Mouse (Mus musculus) erythroid progenitor cell, adult 5-6 weeks (primary cell): ENCODE results near the gene Ap1s1. TPM values are rescaled to one million over a fixed set of nuclear protein-coding genes. Genes with fewer than 3 reads are reported as not detected.

Source experiments
- ATAC-seq: replicated peaks from 2 replicates; pipeline ENCODE4 v1.8.0; 2016; ENCODE audit warnings: moderate number of reproducible peaks, mild to moderate bottlenecking, moderate TSS enrichment, inconsistent platforms; ENCODE audit not compliant: poor library complexity, low FRiP score, severe bottlenecking
- total RNA-seq, 2 experiments: library from RNA; stranded (forward) in 1 of 2; stranded (reverse) in 1 of 2; fragments of 150-400 nt in 1 of 2; fragments of 186-747, 209-891 nt in 1 of 2; gene quantifications; 2 replicates each; pipeline versions ENCODE4 v1.2.3 to v1.2.4; 2015 to 2017; ENCODE audit warnings: low replicate concordance in 2 of 2

Gene Ap1s1
- 6.5 and 8.4 TPM in 2 replicates for total RNA-seq (2015; ENCODE audit: low replicate concordance)
- total RNA-seq (2017; ENCODE audit: low replicate concordance): 18.7 and 26.5 TPM in 2 replicates

DNA sequence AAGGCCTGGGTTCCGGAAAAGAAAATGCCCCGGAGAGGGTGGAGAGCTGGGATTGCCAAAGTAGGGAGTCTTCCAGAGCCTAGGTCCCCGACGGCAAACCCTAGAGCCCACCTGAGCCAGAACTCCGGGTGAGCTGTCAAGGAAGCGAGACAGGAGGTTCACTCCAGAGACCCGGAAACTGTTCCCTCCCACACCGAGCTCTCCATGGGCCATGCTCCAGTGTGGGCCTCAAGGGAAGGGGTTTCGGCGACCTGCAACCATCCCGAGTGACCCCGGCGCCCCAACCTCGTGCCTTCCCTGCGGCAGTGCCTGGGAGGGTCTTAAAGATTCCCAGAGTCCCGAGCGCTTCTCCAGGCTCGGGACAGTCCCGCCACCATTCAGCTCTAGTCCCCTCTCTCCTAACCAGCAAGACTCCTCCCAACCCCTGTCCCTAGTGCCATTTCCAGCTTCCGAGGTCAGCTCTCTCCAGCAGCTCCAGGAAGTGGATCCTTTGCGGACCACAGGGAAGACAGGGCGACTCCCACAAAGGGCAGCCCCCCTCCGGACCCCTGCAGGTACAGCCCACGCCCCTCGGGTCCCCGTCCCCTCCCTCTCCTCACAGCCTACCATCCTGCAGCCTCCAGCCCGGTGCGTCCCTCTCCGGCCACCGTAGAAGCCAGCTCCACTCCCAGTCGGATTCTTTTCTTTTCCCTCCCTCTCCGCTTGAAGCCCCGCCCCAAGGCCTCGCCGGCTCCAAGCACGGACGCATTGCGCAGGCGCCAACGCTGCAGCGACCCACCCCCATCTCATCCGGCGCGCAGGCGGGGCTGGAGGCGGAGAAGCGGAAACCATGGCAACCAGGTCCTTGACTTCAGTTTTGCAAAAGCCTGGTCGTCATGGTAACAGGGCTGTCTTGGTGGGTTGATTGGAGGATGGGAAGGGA lies at the start of gene Ap1s1:
Gene Ap1s1, minus strand, starts transcription at position 734 of the 922 bp plus-strand sequence.
- ATAC-seq: peak; percentile 86

GRCm38 (mm10) chr5:137095135-137095534 lies 49.2 kb upstream of the Ap1s1 start:
- no peak for ATAC-seq

- ATAC-seq: no peak
Observed at GRCm38 (mm10) chr5:137093720-137094119, 47.8 kb upstream of the Ap1s1 start.

GRCm38 (mm10) chr5:137091560-137091959 lies 45.6 kb upstream of the Ap1s1 start:
- ATAC-seq: no peak

DNA sequence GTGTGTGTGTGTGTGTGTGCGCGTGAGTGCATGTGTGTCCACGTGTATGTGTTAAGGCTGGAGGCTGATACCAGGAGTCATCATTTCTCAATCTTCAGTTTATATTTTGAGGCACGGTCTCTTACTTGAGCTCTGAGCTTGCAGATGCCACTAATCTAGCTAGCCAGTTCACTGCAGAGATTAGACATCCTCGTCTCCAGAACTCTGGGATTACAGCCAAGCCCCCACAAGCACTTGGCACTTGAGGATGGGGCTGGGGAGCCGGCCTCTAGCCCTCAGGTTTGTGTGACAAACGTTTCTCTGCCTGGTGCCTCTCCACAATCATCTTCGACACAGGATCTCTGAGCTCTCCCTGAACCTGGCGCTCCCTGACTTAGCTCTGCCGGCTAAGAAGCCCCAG lies 44.9 kb upstream of the Ap1s1 start:
- ATAC-seq: no peak

DNA sequence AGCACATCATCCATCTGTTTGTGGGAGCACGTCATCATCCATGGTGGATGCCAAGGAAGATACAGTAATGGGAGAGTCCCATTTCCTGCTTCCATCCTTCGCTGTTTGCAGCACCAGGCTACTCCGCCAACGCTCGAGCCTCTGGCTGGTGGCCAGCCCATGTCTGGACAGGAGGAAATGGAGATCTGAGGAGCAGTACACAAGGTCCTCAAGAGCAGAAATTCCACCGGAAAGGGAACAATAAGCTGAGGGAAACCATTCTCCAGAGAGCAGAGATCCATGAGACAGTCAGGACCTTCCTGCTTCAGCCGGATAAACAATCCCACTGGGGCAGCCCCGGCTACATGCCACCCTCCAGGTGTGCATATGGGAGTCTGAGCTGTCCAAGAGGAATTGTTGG lies 41.5 kb upstream of the Ap1s1 start:
- no peak for ATAC-seq

DNA sequence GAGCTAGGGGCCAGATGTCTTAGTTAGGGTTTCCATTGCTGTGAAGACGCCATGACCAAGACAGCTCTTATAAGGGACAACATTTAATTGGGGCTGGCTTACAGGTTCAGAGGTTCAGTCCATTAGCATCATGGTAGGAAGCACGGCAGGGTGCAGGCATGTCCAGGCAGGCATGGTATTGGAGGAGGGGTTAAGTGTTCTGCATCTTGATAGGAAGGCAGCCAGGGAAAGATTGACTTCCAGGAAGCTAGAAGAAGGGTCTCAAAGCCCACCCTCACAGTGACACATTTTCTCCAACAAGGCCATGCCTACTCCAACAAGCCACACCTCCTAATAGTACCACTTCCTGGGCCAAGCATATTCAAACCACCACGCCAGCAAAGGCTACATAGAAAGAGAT lies 39.8 kb upstream of the Ap1s1 start:
- no peak for ATAC-seq

DNA sequence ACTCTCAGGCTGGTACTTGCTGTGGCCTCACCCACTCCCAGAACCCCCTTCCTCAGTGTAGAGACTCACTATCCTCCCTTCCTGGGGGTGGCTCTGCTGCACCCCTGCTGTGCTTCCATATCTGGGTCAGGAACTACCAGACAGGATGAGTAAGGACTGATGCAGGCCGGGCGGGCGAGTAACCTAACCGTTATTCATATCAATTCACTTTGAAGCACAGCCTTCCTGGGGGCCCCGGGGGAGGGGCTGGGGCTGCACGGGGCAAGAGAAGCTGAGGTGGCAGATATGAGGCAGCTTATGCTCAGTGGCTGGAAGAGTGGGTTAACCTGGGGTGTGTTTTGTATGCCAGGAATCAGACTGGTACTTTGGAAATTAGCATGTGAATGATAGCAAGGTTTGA lies 39.1 kb upstream of the Ap1s1 start:
- ATAC-seq: no peak

GRCm38 (mm10) chr5:137083051-137083450 lies 37.1 kb upstream of the Ap1s1 start:
- ATAC-seq: no peak

- no peak for ATAC-seq
Observed at GRCm38 (mm10) chr5:137079849-137080248, 33.9 kb upstream of the Ap1s1 start.

- ATAC-seq: no peak
Observed at GRCm38 (mm10) chr5:137078616-137079015, 32.7 kb upstream of the Ap1s1 start.

DNA sequence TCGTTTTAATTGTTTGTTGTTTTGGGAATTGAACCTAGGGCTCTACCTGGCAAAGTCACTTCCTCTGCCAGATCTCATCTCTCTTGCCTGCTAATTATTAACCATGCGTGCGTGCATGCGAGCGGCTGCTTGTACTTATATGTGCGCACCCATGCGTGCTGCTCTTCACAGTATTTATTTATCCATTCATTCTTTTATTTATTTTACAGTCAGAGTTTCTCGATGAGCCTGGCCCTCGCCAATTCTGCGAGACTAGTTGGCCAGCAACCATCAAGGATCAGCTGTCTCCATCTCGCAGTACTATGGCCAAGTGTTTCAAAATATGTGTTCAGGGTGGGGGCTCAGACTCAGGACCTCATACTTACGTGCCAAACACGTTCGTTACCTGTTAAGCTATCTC lies 32.1 kb upstream of the Ap1s1 start:
- ATAC-seq: no peak

DNA sequence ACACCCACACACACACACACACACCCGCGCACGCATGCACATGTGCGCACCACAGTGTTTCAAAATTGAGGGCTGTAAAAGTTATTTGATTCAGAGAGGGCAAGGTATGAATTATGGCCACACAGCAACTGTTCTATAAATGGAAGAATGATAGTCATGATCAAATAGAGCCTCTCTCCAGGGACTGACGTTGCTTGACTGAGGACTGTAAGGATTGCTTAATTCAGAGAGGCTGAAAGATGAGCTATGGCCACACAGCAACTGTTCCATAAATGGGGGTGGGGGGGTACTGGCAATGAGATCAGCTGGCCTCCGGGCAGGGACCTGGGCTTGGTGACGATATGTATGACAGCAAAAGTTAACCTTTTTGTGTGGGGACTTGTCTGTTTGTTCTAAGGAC lies 31.3 kb upstream of the Ap1s1 start:
- no peak for ATAC-seq

GRCm38 (mm10) chr5:137076191-137076930 lies 30.4 kb upstream of the Ap1s1 start:
- no peak for ATAC-seq

GRCm38 (mm10) chr5:137075726-137076125 lies 29.8 kb upstream of the Ap1s1 start:
- ATAC-seq: no peak

GRCm38 (mm10) chr5:137074191-137074651 lies 28.3 kb upstream of the Ap1s1 start:
- ATAC-seq: no peak

DNA sequence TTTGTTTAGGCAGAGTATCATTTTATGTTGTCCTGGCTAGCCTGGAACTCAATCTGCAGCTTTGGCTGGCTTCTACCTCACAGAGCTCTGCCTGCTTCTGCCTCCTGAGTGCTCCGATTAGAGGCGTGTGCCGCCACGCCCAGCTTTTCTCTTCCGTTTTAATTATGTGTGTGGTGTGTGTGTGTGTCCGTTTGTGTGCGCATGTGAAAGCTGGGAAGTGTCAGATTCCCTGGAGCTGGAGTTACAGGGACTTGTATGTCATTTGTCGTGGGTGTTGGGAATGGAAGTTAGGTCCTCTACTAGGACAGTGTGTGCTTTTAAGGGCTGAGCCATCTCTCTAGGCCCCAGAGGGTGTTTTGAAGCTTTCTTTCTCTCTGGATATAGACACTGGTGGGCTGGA lies 27.2 kb upstream of the Ap1s1 start:
- ATAC-seq: no peak

GRCm38 (mm10) chr5:137072079-137072960 lies 26.4 kb upstream of the Ap1s1 start, which contains the start of gene Serpine1:
Serpine1 (minus strand) TSS chr5:137072268.
- no peak; the same call in 1 of the 2 replicates for ATAC-seq

GRCm38 (mm10) chr5:137070881-137071605 lies 25.1 kb upstream of the Ap1s1 start:
- no peak for ATAC-seq
